Mouse (Mus musculus) hindbrain, embryonic 12.5 days (tissue): ENCODE results near the gene Hspa1l. TPM values are rescaled to one million over a fixed set of nuclear protein-coding genes. Genes with fewer than 3 reads are reported as not detected.
A peak's percentile ranks its signal among the peaks of the same experiment; 100 is the strongest.

Experiments
- ATAC-seq: fragments of 200-750 bp; cut with Nextera tagmentation; 2 replicates; pipeline ENCODE4 v1.8.0; 2017; ENCODE audit warnings: moderate TSS enrichment; ENCODE audit not compliant: low FRiP score
- H3K27ac ChIP-seq: fragments of 300-500 bp; sonication (generic); 2 replicates; pipeline ENCODE4 v1.5.1; 2016; ENCODE audit warnings: mild to moderate bottlenecking
- H3K27me3 ChIP-seq: fragments of 300-500 bp; sonication (generic); 2 replicates; pipeline ENCODE4 v1.6.1; 2016; ENCODE audit warnings: mild to moderate bottlenecking
- H3K36me3 ChIP-seq: fragments of 300-500 bp; sonication (generic); 2 replicates; pipeline ENCODE4 v1.6.1; 2016; ENCODE audit warnings: mild to moderate bottlenecking
- H3K4me1 ChIP-seq: fragments of 300-500 bp; sonication (generic); 2 replicates; pipeline ENCODE4 v1.6.1; 2016
- H3K4me2 ChIP-seq: fragments of 300-500 bp; sonication (generic); replicated peaks from 2 replicates; pipeline ENCODE4 v1.6.1; 2016; ENCODE audit warnings: mild to moderate bottlenecking
- H3K4me3 ChIP-seq: fragments of 300-500 bp; sonication (generic); 2 replicates; pipeline ENCODE4 v1.5.1; 2016; ENCODE audit warnings: mild to moderate bottlenecking
- H3K9ac ChIP-seq: fragments of 300-500 bp; sonication (generic); 2 replicates; pipeline ENCODE4 v1.6.1; 2016; ENCODE audit warnings: mild to moderate bottlenecking, moderate library complexity
- H3K9me3 ChIP-seq: fragments of 300-500 bp; sonication (generic); replicated peaks from 2 replicates; pipeline ENCODE4 v1.6.1; 2016; ENCODE audit warnings: mild to moderate bottlenecking
- WGBS: fragments of 180-500 bp; shearing (Covaris S2); methylation state at CpG from one replicate; pipeline ENCODE4 v1.1.7; 2016; 5-methylcytosine and 5-hydroxymethylcytosine counted together
- polyA plus RNA-seq: library from polyadenylated mRNA; unstranded; fragments of >200 nt; fragmentation: Nextera tagmentation; extraction: Ambion mirVana; gene quantifications from 2 replicates; pipeline ENCODE4 v1.2.1, GENCODE M21; 2016

Gene Hspa1l
- polyA plus RNA-seq, 1 experiment from 2014 or later, result 1.3 TPM

GRCm38 (mm10) chr17:35015296-35015695 is 42.8 kb downstream of the Hspa1l start:
- H3K9me3 ChIP-seq, result no peaks in the 10 kb centered on the region
- H3K36me3 ChIP-seq, result peaks cover 74% of the 10 kb centered on the region
- no peak overlapping the region for H3K4me2 ChIP-seq
- ATAC-seq, result no peak
- peaks cover 4% of the 10 kb centered on the region; the same call in 1 of the 2 replicates for H3K4me1 ChIP-seq
- H3K9ac ChIP-seq, result no peak overlapping the region
- no peak overlapping the region for H3K27ac ChIP-seq
- WGBS, result 92% methylated on average over 16 of the region's 16 CpGs
- no peaks in the 10 kb centered on the region for H3K27me3 ChIP-seq
- H3K4me3 ChIP-seq, result no peak overlapping the region

- Histone ChIP-seq H3K4me2 (0 out of 2 replicates have a peak within 1 kb of the TSS, but pooled peaks have one; percentile 2), H3K4me1 (peaks cover 9% of the 10 kb centered on the region), H3K4me3 (no peak within 1 kb of the TSS), H3K27me3 (no peaks in the 10 kb centered on the region), H3K9ac (no peak within 1 kb of the TSS; the same call in 1 of the 2 replicates), H3K36me3 (peaks cover 63% of the 10 kb centered on the region), H3K27ac (peak within 1 kb of the TSS; percentile 23; the same call in 1 of the 2 replicates), H3K9me3 (no peaks in the 10 kb centered on the region)
- 66% methylated on average over 12 of the region's 12 CpGs for WGBS
- peak; percentile 44; the same call in 1 of the 2 replicates for ATAC-seq
Measured at GRCm38 (mm10) chr17:35016376-35016775, 43.9 kb downstream of the Hspa1l start, which contains the start of gene Vwa7. Vwa7 (plus strand) TSS chr17:35016579.

DNA sequence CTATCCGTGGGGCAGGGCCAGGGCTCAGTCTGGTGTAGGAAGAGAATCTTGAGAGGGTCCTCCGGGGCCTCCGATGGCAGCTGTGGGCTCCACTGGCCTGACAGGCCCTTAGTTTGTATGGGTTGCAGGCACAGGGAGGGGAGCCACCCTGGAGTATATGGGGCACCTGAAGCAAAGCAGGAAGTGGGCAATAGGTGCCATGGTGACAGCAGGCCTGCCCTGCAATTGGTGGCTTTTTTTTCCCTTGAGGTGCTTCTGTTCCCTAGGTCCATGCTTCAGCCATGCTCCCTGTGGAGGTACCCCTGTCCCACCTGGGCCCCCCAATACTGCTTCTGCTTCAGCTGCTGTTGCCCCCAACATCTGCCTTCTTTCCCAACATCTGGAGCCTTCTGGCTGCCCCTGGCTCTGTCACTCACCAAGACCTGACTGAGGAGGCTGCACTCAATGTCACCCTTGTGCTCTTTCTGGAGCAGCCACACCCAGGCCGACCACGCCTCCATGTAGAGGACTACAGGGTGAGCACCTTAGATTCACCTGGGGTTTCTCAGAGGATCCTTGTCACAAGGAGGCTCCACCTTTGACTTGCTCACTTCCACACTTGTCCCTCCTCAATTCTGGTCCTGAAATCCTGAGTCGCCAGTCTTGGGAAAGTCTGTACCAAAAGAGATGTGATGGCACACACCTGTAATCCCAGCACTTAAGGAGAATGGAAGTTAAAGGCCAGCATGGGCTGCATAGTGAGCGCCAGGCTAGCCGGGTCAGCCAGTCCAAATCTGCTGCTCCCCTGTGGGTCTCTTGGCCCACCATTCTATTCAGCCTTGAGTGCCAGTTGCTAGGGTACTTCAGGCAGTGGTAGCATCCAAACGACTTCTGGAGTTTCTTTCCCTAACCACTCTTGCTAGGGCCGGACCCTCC is 44.5 kb downstream of the Hspa1l start:
- no peak overlapping the region for H3K4me2 ChIP-seq
- WGBS, result 84% methylated on average over 10 of the region's 10 CpGs
- no peak overlapping the region for H3K4me3 ChIP-seq
- H3K27ac ChIP-seq, result peak overlapping the region; percentile 23; the same call in 1 of the 2 replicates
- no peak for ATAC-seq
- H3K9ac ChIP-seq, result no peak overlapping the region; the same call in 1 of the 2 replicates
- no peaks in the 10 kb centered on the region for H3K9me3 ChIP-seq
- H3K27me3 ChIP-seq, result no peaks in the 10 kb centered on the region
- H3K4me1 ChIP-seq, result peaks cover 14% of the 10 kb centered on the region
- H3K36me3 ChIP-seq, result peaks cover 57% of the 10 kb centered on the region

GRCm38 (mm10) chr17:35017706-35018030 is 45.2 kb downstream of the Hspa1l start:
- H3K27me3 ChIP-seq, result no peaks in the 10 kb centered on the region
- H3K36me3 ChIP-seq, result peaks cover 50% of the 10 kb centered on the region
- no peak overlapping the region for H3K9ac ChIP-seq
- 77% methylated on average over 14 of the region's 14 CpGs for WGBS
- H3K4me1 ChIP-seq, result peaks cover 14% of the 10 kb centered on the region
- no peak overlapping the region for H3K4me2 ChIP-seq
- no peak overlapping the region for H3K4me3 ChIP-seq
- ATAC-seq, result no peak
- H3K9me3 ChIP-seq, result no peaks in the 10 kb centered on the region
- H3K27ac ChIP-seq, result no peak overlapping the region

DNA sequence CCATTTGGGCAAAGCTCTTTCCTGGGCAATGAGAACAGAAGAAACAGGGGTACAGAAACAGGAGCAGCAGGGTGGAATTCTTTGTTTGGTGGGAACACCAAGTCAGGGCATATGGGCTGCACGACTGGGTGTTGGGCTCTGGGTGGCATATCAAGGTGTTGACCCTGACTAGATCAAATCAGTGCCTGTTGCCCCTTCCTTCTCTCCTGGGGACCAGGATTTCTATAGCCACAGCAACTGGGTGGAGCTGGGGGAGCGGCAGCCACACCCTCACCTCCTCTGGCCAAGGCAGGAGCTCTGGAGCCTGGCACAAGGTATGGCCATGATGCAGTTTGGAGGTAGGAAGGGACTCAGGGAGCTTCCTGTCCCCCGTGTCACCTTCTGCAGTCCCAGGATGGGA is 45.7 kb downstream of the Hspa1l start:
- Histone ChIP-seq H3K27ac (no peak overlapping the region), H3K4me3 (no peak overlapping the region), H3K9ac (no peak overlapping the region), H3K36me3 (peaks cover 45% of the 10 kb centered on the region), H3K9me3 (no peaks in the 10 kb centered on the region), H3K27me3 (no peaks in the 10 kb centered on the region), H3K4me1 (peaks cover 14% of the 10 kb centered on the region), H3K4me2 (no peak overlapping the region)
- WGBS, result 78% methylated on average over 3 of the region's 3 CpGs
- ATAC-seq, result no peak

DNA sequence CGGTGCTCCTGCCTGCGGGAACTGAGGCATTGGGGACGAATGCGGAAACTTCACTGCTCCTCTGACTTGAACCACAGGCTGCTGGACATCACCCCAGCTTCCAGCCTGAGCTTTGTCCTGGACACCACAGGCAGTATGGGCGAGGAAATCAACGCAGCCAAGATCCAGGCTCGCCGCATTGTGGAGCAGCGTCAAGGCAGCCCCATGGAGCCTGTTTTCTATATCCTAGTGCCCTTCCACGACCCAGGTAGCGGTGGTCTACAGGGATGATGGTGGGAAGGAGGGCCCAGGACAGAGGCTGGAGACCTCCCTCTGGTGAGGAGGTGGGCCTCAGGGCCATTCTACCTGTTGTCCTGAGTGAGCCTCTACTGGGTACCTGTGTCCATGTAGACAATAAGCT is 47.4 kb downstream of the Hspa1l start:
- peaks cover 14% of the 10 kb centered on the region for H3K4me1 ChIP-seq
- H3K27me3 ChIP-seq, result no peaks in the 10 kb centered on the region; the same call in 1 of the 2 replicates
- no peak overlapping the region for H3K4me2 ChIP-seq
- no peak overlapping the region for H3K27ac ChIP-seq
- no peak for ATAC-seq
- no peak overlapping the region for H3K9ac ChIP-seq
- WGBS, result 72% methylated on average over 11 of the region's 11 CpGs
- H3K36me3 ChIP-seq, result peaks cover 28% of the 10 kb centered on the region
- no peaks in the 10 kb centered on the region for H3K9me3 ChIP-seq
- H3K4me3 ChIP-seq, result no peak overlapping the region

DNA sequence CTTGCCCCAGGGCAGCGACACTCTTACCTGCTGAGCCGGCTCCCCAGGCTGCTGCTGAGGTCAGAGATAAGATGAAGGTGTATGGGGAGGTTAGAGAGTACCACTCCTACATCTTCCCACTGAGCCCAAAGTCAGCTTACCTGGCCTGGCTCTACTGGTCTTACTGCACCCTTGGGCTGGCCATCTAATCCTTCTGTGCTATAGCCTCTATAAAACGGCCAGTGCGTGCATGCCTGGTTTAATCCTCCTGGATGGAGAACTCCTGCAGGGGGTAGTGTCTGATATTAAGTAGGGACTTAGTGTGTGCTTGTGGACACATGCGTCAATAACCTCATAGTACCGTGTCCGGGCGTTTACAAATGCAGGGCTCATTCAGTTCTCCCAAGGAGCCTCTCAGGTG is 48.0 kb downstream of the Hspa1l start:
- no peak overlapping the region for H3K4me3 ChIP-seq
- no peaks in the 10 kb centered on the region; the same call in 1 of the 2 replicates for H3K27me3 ChIP-seq
- no peak overlapping the region for H3K27ac ChIP-seq
- H3K9me3 ChIP-seq, result no peaks in the 10 kb centered on the region
- no peak overlapping the region for H3K4me2 ChIP-seq
- H3K9ac ChIP-seq, result no peak overlapping the region
- no peak for ATAC-seq
- H3K36me3 ChIP-seq, result peaks cover 22% of the 10 kb centered on the region
- peaks cover 14% of the 10 kb centered on the region for H3K4me1 ChIP-seq
- WGBS, result 92% methylated on average over 8 of the region's 8 CpGs

DNA sequence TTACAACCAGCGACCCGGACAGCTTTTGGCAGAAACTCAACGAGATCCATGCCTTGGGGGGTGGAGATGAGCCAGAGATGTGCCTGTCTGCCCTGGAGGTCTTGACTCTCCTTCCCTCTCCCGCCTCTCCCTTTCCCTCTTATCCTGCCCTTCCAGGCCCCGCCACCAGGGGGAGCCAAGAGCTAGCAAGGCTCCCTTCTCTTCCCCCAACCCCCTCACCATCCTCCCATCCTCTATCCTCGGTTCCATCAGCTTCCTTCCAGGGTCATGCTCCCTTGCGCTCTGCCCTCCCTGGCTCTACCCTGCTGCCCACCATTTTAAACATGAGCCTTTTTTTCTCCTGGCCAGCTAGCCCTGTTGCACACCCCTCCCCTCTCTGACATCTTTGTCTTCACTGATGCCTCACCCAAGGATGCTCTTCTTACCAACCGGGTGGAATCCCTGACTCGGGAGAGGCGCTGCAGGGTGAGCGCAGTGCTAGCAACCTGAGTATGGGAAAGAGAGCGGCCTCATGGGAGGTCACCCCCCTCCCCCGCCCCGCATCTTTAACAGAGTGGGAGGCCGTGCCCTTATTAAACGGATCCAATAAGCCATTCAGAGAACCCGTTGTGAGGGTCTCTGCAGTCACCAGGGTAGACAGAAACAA is 48.8 kb downstream of the Hspa1l start:
- peaks cover 18% of the 10 kb centered on the region for H3K4me1 ChIP-seq
- H3K27ac ChIP-seq, result peak overlapping the region; percentile 6; the same call in 1 of the 2 replicates
- H3K4me3 ChIP-seq, result no peak overlapping the region
- H3K9ac ChIP-seq, result no peak overlapping the region
- 6% methylated on average over 17 of the region's 17 CpGs for WGBS
- peak; percentile 58 for ATAC-seq
- H3K36me3 ChIP-seq, result peaks cover 14% of the 10 kb centered on the region
- no peaks in the 10 kb centered on the region for H3K9me3 ChIP-seq
- H3K27me3 ChIP-seq, result no peaks in the 10 kb centered on the region; the same call in 1 of the 2 replicates
- peak overlapping the region; percentile 9; the same call in 1 of the 2 replicates for H3K4me2 ChIP-seq

- Histone ChIP-seq H3K4me2 (no peak overlapping the region), H3K4me1 (peaks cover 19% of the 10 kb centered on the region), H3K9me3 (no peaks in the 10 kb centered on the region), H3K4me3 (no peak overlapping the region), H3K27ac (0 out of 2 replicates have a peak overlapping the region, but pooled peaks have one; percentile 8), H3K36me3 (peaks cover 7% of the 10 kb centered on the region), H3K9ac (no peak overlapping the region), H3K27me3 (no peaks in the 10 kb centered on the region; the same call in 1 of the 2 replicates)
- 68% methylated on average over 6 of the region's 6 CpGs for WGBS
- no peak for ATAC-seq
Measured at GRCm38 (mm10) chr17:35021842-35022477, 49.5 kb downstream of the Hspa1l start.

GRCm38 (mm10) chr17:35022541-35023060 is 50.1 kb downstream of the Hspa1l start:
- Histone ChIP-seq H3K9me3 (no peaks in the 10 kb centered on the region), H3K27ac (no peak overlapping the region), H3K9ac (no peak overlapping the region), H3K27me3 (no peaks in the 10 kb centered on the region; the same call in 1 of the 2 replicates), H3K4me1 (peaks cover 26% of the 10 kb centered on the region), H3K36me3 (peaks cover 3% of the 10 kb centered on the region; the same call in 1 of the 2 replicates), H3K4me2 (no peak overlapping the region), H3K4me3 (no peak overlapping the region)
- no peak for ATAC-seq
- 96% methylated on average over 8 of the region's 8 CpGs for WGBS

DNA sequence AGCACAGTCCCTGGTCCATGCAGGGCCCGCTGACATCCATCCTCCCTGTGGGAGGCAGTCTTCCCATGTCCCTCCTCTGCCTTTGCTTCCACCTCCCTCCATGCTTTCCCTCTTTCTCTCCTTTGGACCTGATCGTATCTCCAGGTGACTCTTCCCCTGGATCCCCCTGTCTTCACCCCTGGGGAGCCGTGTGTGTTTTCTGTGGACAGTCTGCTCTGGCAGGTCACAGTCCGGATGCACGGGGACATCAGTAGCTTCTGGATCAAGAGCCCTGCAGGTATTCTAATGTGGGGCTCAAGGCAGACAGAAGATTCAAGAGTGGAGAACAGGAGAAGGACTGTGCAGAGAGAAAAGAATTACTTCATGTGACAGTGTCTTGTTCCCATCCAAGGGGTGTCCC is 50.7 kb downstream of the Hspa1l start:
- WGBS, result 81% methylated on average over 5 of the region's 5 CpGs
- ATAC-seq, result no peak
- H3K4me1 ChIP-seq, result peaks cover 28% of the 10 kb centered on the region
- H3K9ac ChIP-seq, result no peak overlapping the region
- H3K36me3 ChIP-seq, result no peaks in the 10 kb centered on the region
- no peaks in the 10 kb centered on the region for H3K9me3 ChIP-seq
- no peak overlapping the region for H3K27ac ChIP-seq
- H3K4me3 ChIP-seq, result no peak overlapping the region
- no peak overlapping the region for H3K4me2 ChIP-seq
- H3K27me3 ChIP-seq, result no peaks in the 10 kb centered on the region; the same call in 1 of the 2 replicates

DNA sequence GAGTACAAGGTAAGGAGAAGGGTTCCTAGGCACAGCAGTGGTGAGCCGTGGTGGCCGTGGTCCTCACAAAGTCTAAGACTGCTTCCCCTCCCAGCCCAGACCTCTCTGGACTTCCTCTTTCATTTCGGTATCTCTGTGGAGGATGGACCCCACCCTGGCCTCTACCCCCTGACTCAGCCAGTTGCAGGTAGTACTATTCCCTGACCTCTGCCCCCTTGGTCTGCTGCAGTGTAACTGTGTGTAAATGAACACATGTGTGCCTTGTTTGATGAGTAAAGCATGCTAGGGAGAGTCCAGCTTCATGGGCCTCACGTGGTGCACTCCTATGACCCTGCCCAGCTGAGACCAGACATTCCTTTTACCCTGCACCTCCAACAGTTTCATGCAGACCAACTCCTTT is 51.3 kb downstream of the Hspa1l start:
- H3K36me3 ChIP-seq, result no peaks in the 10 kb centered on the region
- no peak overlapping the region for H3K4me3 ChIP-seq
- H3K4me1 ChIP-seq, result peaks cover 28% of the 10 kb centered on the region
- H3K4me2 ChIP-seq, result no peak overlapping the region
- no peak overlapping the region for H3K9ac ChIP-seq
- no peak overlapping the region for H3K27ac ChIP-seq
- H3K9me3 ChIP-seq, result no peaks in the 10 kb centered on the region
- no peak for ATAC-seq
- H3K27me3 ChIP-seq, result no peaks in the 10 kb centered on the region; the same call in 1 of the 2 replicates
- 71% methylated on average over 4 of the region's 4 CpGs for WGBS
